Mouse (Mus musculus): Measurements from ENCODE around the gene Olfr67. TPM values are rescaled to one million over a fixed set of nuclear protein-coding genes. Genes with fewer than 3 reads are reported as not detected.

Gene Olfr67
- not detected in 2 replicates for total RNA-seq (2023)

DNA sequence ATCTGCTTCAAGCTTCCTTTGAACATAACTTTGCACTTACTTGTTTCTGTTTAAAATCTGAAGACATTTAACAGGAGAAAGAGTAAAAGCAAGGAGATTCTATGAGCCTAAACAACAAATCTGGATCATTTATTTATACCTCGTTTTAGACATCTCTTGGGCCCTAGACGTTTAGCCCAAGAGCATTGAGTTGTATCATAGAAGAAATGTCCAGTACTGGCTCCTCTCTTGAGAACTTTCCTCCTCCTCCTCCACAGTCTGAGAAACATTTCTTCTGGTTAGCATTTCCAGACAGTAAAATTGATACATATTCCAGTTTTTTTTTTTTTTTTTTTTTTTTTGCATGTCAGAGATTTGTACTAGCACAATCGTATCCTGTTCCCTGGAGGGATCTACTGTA is at the start of gene Olfr67:
Gene Olfr67 (minus strand): TSS at position 101 of the 400 bp plus-strand sequence.

DNA sequence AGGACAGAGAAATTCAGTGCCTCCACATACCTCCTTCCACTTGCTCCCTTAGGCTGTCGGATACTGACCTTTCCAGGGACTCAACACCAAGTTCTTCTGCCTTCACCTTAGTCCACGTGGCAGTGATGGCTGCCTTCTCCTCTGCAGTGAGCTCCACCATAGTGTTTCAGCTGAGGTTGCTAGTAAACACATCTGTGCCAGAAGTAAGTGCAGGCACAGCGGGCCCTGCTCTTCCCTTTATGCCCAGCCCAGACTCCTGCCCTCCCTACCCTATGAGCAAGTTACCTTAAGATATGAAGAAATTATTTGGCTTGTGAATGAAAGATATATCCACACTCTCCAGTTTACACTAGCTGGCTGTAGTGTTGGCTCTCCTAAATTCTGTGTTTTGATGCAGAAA is 48.6 kb upstream of the Olfr67 start, which contains the start of gene Hbb-bh2:
Gene Hbb-bh2 (minus strand): TSS at position 253 of the 400 bp plus-strand sequence.

DNA sequence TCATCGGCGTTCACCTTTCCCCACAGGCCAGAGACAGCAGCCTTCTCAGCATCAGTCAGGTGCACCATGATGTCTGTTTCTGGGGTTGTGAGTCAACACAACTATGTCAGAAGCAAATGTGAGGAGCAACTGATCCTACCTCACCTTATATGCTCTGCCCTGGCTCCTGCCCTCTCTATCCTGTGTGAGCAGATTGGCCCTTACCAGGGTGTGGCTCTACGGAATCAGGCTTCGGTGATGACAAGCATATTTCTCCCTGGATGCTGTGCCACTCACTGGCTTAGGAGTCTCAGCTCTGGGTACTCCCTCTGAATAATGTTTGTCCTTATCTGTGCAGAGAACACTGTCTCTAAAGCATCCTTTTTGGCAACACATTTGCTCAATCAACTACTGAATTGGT is 36.2 kb upstream of the Olfr67 start, which contains the start of gene Hbb-bs:
Gene Hbb-bs (minus strand): TSS at position 289 of the 400 bp plus-strand sequence.

DNA sequence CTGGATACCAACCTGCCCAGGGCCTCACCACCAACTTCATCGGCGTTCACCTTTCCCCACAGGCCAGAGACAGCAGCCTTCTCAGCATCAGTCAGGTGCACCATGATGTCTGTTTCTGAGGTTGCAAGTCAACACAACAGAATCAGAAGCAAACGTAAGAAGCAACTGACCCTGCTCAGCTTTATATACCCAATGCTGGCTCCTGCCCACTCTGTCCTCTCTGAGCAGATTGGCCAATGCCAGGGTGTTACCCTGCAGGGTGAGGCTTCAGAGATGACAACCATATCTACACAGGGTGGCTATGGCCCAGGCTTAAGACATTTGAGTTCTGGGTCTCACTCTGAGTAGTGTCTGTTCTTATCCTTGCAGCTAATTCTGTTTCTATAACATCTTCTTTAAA is 22.1 kb upstream of the Olfr67 start, which contains the start of gene Hbb-bt:
Gene Hbb-bt (minus strand): TSS at position 231 of the 400 bp plus-strand sequence.

DNA sequence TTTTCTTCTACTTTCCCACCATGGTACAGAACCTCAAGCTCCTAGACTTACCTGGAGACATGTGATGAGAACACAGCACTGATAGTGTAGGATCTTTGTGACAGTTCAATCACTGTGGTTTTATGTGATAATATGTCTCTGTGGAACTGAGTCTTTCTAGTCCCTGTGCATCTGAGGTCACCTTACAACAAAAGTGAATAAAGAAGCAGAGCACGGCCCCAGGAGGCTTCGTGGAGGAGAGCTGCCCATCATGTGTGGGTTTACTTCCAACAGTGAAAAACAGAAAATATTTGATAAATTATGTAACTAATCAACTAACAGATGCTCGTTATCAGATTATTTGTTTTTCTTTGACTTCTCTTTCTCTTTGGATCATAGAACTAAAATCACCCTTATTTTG is 12.0 kb downstream of the Olfr67 start, which contains the start of gene Olfr68:
Gene Olfr68 (minus strand): TSS at position 101 of the 400 bp plus-strand sequence.

DNA sequence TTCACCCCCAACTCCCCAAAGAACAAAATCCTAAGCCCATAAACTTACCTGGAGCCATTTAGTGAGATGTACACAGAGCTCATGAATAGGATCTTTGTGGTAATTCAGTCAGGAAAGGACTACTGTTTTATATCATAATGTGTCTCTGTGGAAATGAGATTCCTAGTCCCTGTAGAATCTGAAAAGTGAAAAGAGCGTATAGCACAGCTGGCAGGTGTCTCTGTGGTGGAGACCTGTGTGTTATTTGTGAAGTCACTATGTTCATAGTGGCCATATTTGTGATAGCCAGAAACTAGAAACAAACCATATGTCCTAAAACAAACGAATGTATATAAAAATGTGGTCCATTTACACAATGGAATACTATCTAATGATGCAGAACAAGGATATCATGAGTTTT is 20.1 kb downstream of the Olfr67 start, which contains the start of gene Olfr69:
Gene Olfr69 (minus strand): TSS at position 101 of the 400 bp plus-strand sequence.

DNA sequence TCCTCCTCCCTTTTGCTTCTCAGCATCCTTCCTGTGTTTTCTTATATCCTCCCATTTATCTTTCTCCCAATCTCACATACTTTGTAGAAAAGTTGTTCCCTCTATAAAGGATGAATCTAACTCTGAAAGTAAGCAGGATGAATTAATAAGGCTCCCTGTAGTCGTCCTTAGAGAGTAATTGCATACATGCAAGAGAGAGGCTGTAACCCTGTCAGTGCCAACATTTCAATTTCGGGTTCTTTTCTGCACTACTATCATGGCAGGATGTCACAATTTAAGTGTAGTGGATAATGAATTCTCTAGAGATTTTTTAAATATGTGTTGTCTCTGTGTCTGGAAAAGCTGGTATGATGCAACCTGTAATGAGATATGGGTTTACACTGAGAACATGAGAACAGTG is 34.4 kb downstream of the Olfr67 start, which contains the start of gene Olfr630:
Gene Olfr630 (minus strand): TSS at position 101 of the 400 bp plus-strand sequence.

DNA sequence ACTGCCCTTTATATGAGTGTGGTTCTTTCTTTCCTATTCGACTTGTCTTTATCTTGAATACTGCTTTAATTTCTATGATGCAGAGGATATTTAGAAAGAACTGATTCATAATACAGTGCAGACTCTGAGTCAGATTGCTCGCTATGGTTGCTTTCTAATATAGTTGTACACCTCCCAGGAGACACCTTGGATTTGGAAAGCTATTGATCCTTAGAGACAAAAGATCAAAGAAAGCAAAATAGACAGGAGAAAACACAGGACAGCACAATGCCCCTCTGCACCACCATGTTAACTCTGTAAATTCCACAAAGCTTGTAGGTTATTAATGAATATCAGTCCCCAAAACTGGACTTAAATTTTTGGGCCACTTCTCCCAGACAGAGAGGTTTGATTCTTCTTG is 46.8 kb downstream of the Olfr67 start, which contains the start of gene Olfr629:
Gene Olfr629 (minus strand): TSS at position 101 of the 400 bp plus-strand sequence.

Other genes starting within 250 kb of the Olfr67 start
- gene Olfr612, start 249.1 kb downstream of the Olfr67 start, total RNA-seq (2023): not detected in 2 replicates
- gene Olfr613, start 243.7 kb downstream of the Olfr67 start, total RNA-seq (2023): not detected in 2 replicates
- gene Olfr615, start 235.7 kb downstream of the Olfr67 start, total RNA-seq (2023): not detected in 2 replicates
- not detected in 2 replicates for gene Olfr616, start 222.7 kb downstream of the Olfr67 start, total RNA-seq (2023)
- gene Olfr617, start 218.8 kb downstream of the Olfr67 start, total RNA-seq (2023): not detected in 2 replicates
- not detected in 2 replicates for gene Olfr618, start 201.7 kb downstream of the Olfr67 start, total RNA-seq (2023)
- gene Olfr619, start 191.2 kb downstream of the Olfr67 start, total RNA-seq (2023): not detected in 2 replicates
- gene Olfr620, start 179.3 kb downstream of the Olfr67 start, total RNA-seq (2023): not detected in 2 replicates
- not detected in 2 replicates for gene Olfr622, start 149.1 kb downstream of the Olfr67 start, total RNA-seq (2023)
- not detected in 2 replicates for gene Olfr623, start 128.1 kb downstream of the Olfr67 start, total RNA-seq (2023)
- not detected in 2 replicates for gene Olfr624, start 120.6 kb downstream of the Olfr67 start, total RNA-seq (2023)
- gene Olfr625-ps1, start 109.1 kb downstream of the Olfr67 start, total RNA-seq (2023): not detected in 2 replicates
- gene Olfr243, start 77.2 kb downstream of the Olfr67 start, total RNA-seq (2023): not detected in 2 replicates
- not detected in 2 replicates for gene Olfr628, start 61.4 kb downstream of the Olfr67 start, total RNA-seq (2023)
- not detected in 2 replicates for gene Olfr629, start 46.9 kb downstream of the Olfr67 start, total RNA-seq (2023)
- gene Olfr630, start 34.5 kb downstream of the Olfr67 start, total RNA-seq (2023): not detected in 2 replicates
- not detected in 2 replicates for gene Olfr69, start 20.2 kb downstream of the Olfr67 start, total RNA-seq (2023)
- gene Olfr68, start 12.1 kb downstream of the Olfr67 start, total RNA-seq (2023): not detected in 2 replicates
- 16.2 and 21.8 TPM in 2 replicates for gene Hbb-bt, start 22.2 kb upstream of the Olfr67 start, total RNA-seq (2023)
- gene Hbb-bs, start 36.3 kb upstream of the Olfr67 start, total RNA-seq (2023): 59.0 and 111 TPM in 2 replicates
- gene Hbb-bh2, start 48.7 kb upstream of the Olfr67 start, total RNA-seq (2023): not detected in 2 replicates
- not detected in 2 replicates for gene Hbb-bh1, start 51.3 kb upstream of the Olfr67 start, total RNA-seq (2023)
- not detected in 2 replicates for gene Hbb-y, start 61.4 kb upstream of the Olfr67 start, total RNA-seq (2023)
- gene Olfr66, start 94.4 kb upstream of the Olfr67 start, total RNA-seq (2023): not detected in 2 replicates
- gene Olfr64, start 102.7 kb upstream of the Olfr67 start, total RNA-seq (2023): not detected in 2 replicates
- not detected in 2 replicates for gene Olfr65, start 111.7 kb upstream of the Olfr67 start, total RNA-seq (2023)
- gene Olfr631, start 137.0 kb upstream of the Olfr67 start, total RNA-seq (2023): not detected in 2 replicates
- gene Olfr632, start 142.5 kb upstream of the Olfr67 start, total RNA-seq (2023): not detected in 2 replicates
- gene Olfr633, start 152.6 kb upstream of the Olfr67 start, total RNA-seq (2023): not detected in 2 replicates
- not detected in 2 replicates for gene Olfr635, start 179.3 kb upstream of the Olfr67 start, total RNA-seq (2023)
- not detected in 2 replicates for gene Olfr638, start 206.9 kb upstream of the Olfr67 start, total RNA-seq (2023)
- 0.07 and 0.09 TPM in 2 replicates for gene Olfr639, start 225.5 kb upstream of the Olfr67 start, total RNA-seq (2023)
- not detected in 2 replicates for gene Olfr640, start 233.8 kb upstream of the Olfr67 start, total RNA-seq (2023)
- not detected in 2 replicates for gene Olfr641, start 243.6 kb upstream of the Olfr67 start, total RNA-seq (2023)

Measured in neutrophil, adult 65 days (primary cell).